Mouse (Mus musculus): ENCODE results near the gene Lars2. TPM values are rescaled to one million over a fixed set of nuclear protein-coding genes. Genes with fewer than 3 reads are reported as not detected.
A peak's percentile ranks its signal among the peaks of the same experiment; 100 is the strongest.

The Lars2 gene
- total RNA-seq, 2 experiments from 2014 or later, result 16.2 to 2,599 TPM

- no peak for ATAC-seq (ENCODE audit: poor library complexity, severe bottlenecking)
Measured at GRCm38 (mm10) chr9:123391140-123391849, 24.6 kb downstream of the Lars2 start.

GRCm38 (mm10) chr9:123394856-123395255, 28.1 kb downstream of the Lars2 start:
- ATAC-seq (ENCODE audit: poor library complexity, severe bottlenecking), result no peak

- no peak for ATAC-seq (ENCODE audit: poor library complexity, severe bottlenecking)
Measured at GRCm38 (mm10) chr9:123397701-123398100, 31.0 kb downstream of the Lars2 start.

DNA sequence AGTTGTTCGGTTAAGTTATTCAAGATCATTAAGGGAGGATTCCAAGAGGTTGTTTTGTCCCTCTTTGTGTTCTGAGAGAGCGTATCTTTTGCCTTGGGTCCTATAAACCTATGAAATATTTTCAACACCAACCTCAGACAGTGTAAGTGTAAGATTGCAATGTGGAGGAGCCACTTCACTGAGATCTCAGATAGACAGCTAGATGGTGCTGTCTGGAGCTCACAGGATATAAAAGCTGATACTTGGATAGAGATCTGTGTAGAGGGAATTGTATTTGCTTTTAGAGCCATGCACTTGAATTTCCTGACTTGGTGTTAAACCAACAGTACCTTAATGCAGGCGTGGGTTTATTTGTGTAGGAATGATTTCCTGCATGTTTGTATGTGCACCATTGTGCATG, 35.5 kb downstream of the Lars2 start:
- ATAC-seq (ENCODE audit: poor library complexity, severe bottlenecking), result no peak

GRCm38 (mm10) chr9:123403031-123403430, 36.3 kb downstream of the Lars2 start:
- no peak for ATAC-seq (ENCODE audit: poor library complexity, severe bottlenecking)

DNA sequence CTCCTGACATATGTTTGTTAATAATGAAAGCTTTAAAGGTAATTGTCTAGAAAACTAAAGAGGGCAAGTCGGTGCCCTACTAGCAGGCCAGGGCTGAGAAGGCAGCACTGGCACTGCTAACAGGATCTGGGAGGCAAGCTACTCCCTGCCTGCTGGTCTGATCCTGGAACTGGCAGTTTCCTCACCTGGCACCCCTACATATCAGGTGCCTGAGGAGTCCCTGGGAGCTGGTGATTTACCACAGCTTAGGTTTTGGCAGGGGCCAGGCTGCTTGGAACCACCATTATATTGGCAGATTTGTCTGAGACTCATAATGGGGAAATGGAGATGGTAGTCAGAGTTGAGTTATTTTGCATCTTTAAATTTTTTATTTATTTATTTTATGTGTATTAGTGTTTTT, 38.5 kb downstream of the Lars2 start:
- no peak for ATAC-seq (ENCODE audit: poor library complexity, severe bottlenecking)

DNA sequence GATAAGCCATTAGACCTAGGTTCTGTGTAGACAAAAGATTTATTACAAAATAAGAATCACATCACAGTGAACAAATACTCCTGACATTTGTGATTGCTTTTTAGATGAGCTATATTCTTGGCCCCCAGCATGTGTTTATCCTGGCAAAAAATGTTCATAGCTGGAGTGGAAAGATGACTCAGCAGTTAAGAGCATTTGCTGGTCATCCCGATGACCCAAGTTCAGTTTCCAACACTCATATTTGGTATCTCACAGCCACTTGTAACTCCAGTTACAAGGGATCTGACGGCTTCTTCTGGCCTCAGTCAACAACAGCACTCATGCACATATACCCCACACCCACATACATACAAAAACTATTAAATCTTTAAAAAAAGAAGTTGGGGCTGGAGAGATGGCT, 42.0 kb downstream of the Lars2 start:
- no peak for ATAC-seq (ENCODE audit: poor library complexity, severe bottlenecking)

- no peak for ATAC-seq (ENCODE audit: poor library complexity, severe bottlenecking)
Measured at GRCm38 (mm10) chr9:123429863-123430262, 63.1 kb downstream of the Lars2 start.

GRCm38 (mm10) chr9:123430973-123431372, 64.2 kb downstream of the Lars2 start:
- no peak for ATAC-seq (ENCODE audit: poor library complexity, severe bottlenecking)

DNA sequence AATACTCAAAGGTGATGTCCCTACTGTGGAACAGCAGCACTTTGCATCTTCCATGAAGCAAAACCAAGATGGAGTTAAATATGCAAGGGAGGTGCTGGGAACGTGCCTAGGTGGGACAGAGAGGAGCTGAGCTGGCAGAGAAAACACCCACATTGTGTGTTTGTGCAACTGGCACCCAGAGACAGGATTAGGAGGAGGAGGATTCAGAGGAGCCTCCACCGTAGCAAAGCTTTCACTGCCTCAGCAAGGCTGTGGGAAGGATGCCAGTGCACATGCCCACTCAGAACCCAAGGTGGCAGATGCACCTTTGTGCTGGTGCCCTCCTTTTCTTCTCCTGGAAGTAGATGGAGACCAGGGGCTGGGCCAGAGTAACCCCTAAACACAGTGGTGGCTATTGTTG, 71.5 kb downstream of the Lars2 start:
- no peak for ATAC-seq (ENCODE audit: poor library complexity, severe bottlenecking)

GRCm38 (mm10) chr9:123440230-123441058, 73.7 kb downstream of the Lars2 start:
- ATAC-seq (ENCODE audit: poor library complexity, severe bottlenecking), result no peak

GRCm38 (mm10) chr9:123447101-123447500, 80.4 kb downstream of the Lars2 start:
- ATAC-seq (ENCODE audit: poor library complexity, severe bottlenecking), result 0 out of 2 replicates have a peak, but pooled peaks have one; percentile 50

GRCm38 (mm10) chr9:123448594-123448993, 81.9 kb downstream of the Lars2 start:
- ATAC-seq (ENCODE audit: poor library complexity, severe bottlenecking), result no peak

GRCm38 (mm10) chr9:123450174-123450573, 83.4 kb downstream of the Lars2 start:
- peak; percentile 67 for ATAC-seq (ENCODE audit: poor library complexity, severe bottlenecking)

GRCm38 (mm10) chr9:123451772-123452171, 85.0 kb downstream of the Lars2 start:
- no peak for ATAC-seq (ENCODE audit: poor library complexity, severe bottlenecking)

DNA sequence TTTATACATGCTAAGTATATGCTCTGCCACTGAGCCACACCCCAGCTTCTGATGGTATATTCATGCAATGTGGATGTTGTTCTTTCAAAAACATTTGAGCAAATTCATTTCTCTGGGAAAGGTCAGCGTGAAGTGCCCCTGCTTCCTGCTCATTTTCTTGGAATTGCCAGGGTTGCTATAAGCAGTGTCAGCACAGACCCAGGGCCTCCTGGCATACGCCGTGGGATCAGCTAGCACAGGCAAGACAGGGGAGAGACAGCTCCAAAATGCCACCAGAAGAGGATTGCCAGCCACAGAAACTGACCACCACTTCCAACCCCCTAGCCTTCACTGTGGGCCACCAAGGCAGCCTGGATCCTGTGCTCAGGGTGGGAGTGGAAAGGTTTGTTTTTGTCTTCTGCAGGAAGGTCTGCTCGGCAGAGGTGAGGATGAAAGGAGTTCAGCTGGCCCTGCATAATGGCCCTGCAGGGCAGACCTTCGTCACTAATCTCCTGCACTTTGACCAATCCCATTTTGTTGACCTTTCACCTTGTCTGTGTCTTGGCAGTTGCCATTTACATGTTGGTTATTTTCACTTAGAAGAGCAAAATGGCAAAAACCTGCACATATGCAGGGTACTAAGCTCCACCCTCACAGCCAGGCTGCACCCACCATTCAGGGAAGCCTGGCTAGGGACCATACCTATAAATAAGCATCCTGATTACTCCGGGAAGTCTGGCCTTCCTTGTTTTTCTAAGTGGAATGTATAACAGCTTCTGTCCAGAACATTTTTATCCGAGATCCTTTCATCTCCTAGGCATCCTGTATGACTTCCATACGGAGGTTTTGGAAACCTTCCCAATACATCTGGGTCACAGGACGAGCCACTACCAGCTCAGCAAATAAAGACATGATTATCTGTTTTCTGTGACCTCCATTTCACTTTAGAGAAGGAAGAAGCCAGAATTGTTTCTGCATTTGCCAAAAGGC, 90.2 kb downstream of the Lars2 start:
- ATAC-seq (ENCODE audit: poor library complexity, severe bottlenecking), result no peak

DNA sequence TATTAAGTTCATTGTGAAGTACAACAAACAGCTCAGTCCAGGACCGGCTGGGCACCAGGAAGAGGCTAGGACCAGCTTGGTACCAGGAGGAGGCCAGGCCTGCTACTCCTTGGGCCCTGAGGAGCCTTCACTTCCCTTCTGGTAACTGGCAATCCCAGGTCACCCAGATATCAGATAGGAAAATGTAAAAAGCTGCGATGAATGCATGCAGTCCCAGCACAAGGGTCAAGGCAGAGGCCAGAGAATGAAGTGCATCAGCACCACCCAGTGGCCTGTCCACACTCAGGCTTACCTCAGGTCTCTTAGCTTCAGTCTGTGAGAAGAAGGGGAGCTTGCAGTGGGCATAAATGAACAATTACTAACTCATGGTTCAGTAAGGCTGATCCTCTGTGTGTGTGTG, 90.9 kb downstream of the Lars2 start:
- no peak for ATAC-seq (ENCODE audit: poor library complexity, severe bottlenecking)

DNA sequence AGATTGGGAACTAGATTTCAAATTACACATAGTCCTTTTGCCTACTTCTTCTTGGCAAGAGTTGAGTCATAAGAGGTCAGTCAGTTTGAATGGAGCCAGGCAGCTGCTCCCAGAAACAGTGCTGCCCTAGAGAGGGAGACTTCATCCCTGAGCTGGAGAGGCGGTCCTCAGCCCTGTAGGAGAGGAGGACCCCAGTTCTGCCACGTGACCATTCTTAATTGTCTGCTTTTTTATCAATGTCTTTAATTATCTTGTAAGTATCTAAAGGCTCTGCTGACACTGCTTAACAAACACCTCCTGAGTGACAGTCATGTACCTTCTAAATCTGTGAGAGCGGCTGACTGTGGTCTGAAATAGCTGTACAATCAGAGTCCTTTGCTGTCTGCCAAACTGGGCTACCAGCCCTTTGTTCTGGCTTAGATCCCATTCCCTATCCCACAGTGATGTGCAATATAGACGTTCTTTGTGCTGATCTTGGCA, 100.5 kb downstream of the Lars2 start:
- no peak for ATAC-seq (ENCODE audit: poor library complexity, severe bottlenecking)

DNA sequence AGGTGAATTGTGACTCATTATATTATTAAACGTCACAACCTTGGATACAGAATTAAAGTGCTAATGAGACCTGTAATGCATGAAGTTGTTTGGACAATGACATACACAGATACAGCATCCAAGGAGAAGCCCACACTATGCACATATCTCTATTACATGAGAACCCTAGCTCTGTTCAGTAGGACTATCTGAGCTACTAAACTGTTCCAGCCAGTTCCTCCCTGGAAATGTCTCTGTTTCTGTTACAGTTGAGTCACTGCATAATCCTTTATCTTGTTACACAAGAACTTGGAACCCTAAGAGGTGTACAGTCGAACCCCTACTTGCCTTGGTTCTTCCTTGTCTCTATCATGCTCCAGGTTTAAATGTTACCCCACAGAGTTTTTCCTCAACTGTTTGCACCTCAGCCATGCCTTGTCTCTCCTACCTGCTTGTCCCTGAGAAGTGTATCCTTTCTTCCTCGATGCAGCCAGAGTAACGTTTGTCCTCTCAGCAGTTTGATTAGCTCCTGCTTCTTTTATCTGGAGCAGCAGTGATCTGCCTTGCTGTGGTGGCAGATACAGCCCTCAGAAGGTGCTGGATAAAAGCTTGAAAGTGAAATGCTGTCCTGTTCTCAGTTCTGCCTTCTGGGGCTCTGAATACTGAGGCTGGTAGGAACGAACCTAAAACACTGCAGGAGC, 101.8 kb downstream of the Lars2 start:
- no peak for ATAC-seq (ENCODE audit: poor library complexity, severe bottlenecking)

- no peak for ATAC-seq (ENCODE audit: poor library complexity, severe bottlenecking)
Measured at GRCm38 (mm10) chr9:123469087-123469486, 102.4 kb downstream of the Lars2 start.

All from megakaryocyte, adult 5-6 weeks (primary cell).